Mouse (Mus musculus) NIH3T3 (cell line): ENCODE measurements at regions not wholly inside any gene's neighbourhood (a gene's known extent, or its start where the extent isn't known, plus 50 kb on each side); places are given as distances from the start of the nearest gene placed in this dataset.
A peak's percentile ranks its signal among the peaks of the same experiment; 100 is the strongest.
"Not testable (repeated sequence)": the region's sequence is repeated elsewhere in the genome, so short reads cannot be mapped to it uniquely, and the experiment has no call there.

Experiments
- DNase-seq: peaks from one replicate; pipeline ENCODE4 v3.0.0-alpha.2; 2012; ENCODE audit warnings: low read depth

GRCm38 (mm10) chr10:119099092-119099792 lies 140.6 kb downstream of the Cand1 start:
- no peak for DNase-seq

- DNase-seq: no peak
Observed at GRCm38 (mm10) chr10:119094166-119094565, 145.7 kb downstream of the Cand1 start.

- DNase-seq: no peak
Observed at GRCm38 (mm10) chr10:119087886-119088285, 152.0 kb downstream of the Cand1 start.

GRCm38 (mm10) chr10:119087071-119087665 lies 152.7 kb downstream of the Cand1 start:
- DNase-seq: no peak

GRCm38 (mm10) chr10:119086450-119086849 lies 153.4 kb downstream of the Cand1 start:
- DNase-seq: no peak

GRCm38 (mm10) chr10:119083431-119083830 lies 156.4 kb downstream of the Cand1 start:
- DNase-seq: no peak

GRCm38 (mm10) chr10:119082861-119083260 lies 157.0 kb downstream of the Cand1 start:
- DNase-seq: no peak

DNA sequence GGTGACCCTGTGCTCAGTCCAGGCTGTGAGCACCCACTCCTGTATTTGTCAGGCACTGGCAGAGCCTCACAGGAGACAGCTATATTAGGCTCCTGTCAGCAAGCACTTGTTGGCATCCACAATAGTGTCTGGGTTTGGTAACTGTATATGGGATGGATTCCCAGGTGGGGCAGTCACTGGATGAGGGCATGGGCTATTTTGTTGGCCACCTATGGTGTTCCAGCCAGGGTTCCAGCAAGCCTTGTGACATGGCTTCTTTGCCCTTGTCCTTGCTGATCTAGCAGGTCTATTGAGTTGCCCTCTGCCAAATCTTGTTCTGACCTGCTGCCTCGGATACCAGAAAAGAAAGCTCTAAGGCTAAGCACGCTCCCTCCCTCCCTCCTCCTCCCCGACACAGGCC lies 158.1 kb downstream of the Cand1 start:
- not testable (repeated sequence) for DNase-seq

DNA sequence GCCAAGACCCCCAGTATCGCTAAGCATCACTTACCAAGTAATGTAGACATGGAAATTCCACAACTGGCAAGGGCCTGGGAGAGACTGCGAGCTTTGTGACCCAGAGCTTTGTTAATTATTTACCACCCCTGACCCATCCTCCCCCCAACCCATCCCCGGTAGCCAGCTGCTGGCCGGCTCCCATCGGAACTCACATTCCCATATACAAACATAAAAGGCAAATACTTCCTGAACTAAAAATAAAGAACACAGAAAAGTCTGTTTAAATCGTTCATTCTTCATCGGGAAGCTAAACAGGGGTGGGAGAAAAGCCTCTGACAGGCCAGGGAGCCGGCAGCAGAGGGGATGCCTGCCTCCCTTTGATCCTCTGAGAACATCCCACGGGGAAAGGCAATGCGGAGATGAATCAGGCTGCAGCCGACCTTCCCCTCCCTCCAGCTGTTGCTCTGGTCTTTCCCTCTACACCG lies 163.7 kb downstream of the Cand1 start:
- DNase-seq: no peak

DNA sequence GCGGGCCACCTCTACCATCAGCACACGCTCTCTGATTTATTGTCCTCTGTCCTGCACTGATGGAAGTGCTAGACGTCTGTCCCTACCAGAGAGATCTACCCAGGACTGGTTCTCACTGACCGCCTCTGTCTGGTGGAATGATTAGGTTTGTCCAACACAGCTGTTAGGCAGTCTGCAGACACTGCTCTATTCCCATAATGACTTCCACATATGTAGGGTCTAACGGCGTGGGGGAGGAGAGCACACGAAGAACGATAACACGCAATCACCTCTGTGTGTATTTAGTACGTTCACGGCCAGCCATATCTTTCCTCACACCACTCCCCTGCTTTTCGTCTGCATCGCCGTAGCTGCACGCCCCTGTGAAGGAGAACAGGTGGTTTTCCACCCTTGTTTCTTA lies 165.0 kb downstream of the Cand1 start:
- no peak for DNase-seq

GRCm38 (mm10) chr10:119073991-119074390 lies 165.9 kb downstream of the Cand1 start:
- DNase-seq: no peak

DNA sequence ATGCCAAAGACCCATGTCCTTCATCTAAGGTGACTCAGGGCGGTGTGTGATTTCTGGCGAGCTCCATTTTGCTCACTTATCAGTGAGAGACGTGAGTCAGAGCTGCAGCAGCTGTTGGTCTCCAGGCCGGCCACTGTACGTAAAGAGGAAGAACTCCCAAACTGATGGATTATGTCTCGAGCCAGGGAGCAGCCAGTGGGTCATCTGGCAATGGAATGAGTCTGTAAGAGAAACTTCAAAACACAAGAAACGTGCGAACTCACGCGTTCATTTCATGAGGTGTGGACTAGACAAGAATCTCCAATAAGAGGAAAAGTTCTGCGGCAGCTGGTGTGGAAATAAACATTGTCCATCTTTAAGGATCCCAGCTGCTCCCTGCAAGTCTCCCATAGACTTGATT lies 170.4 kb downstream of the Cand1 start:
- DNase-seq: peak; percentile 38

DNA sequence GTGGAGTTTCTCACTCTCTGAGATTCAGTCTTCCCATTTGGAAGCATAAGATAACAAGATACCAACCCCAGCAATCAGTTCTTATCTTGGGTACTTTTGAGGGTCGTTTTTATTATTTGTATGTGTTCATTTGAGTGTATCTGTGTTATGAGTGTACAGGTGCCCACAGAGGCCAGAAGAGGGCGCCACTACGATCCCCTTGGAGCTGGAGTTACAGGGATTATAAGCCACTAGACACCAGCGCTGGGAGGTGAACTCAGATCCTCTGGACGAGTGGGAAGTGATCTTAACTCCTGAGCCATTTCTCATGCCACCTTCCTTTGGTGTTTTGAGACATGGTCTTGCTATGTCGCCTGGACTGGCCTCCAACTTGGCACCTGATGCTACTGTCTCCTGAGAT lies 172.0 kb downstream of the Cand1 start:
- no peak for DNase-seq

GRCm38 (mm10) chr10:119067366-119067765 lies 172.5 kb downstream of the Cand1 start:
- DNase-seq: no peak

DNA sequence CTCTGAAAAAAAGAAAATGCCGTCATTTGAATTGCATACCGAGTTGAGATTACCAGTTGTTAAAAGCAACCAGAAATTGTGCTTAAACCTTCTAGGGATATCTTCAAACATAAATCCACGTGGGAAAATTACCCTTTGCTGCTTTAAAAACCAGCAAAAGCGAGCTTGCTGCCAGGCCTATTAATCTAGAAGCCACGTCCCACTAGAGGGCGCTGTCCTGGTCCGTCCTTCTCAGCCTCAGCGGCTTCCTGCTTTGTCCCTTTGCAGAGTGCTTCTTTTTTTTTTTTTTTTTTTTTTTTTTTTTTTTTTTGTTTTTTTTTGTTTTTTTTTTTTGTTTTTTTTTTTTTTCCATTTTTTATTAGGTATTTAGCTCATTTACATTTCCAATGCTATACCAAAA lies 173.9 kb downstream of the Cand1 start:
- DNase-seq: peak; percentile 68

DNA sequence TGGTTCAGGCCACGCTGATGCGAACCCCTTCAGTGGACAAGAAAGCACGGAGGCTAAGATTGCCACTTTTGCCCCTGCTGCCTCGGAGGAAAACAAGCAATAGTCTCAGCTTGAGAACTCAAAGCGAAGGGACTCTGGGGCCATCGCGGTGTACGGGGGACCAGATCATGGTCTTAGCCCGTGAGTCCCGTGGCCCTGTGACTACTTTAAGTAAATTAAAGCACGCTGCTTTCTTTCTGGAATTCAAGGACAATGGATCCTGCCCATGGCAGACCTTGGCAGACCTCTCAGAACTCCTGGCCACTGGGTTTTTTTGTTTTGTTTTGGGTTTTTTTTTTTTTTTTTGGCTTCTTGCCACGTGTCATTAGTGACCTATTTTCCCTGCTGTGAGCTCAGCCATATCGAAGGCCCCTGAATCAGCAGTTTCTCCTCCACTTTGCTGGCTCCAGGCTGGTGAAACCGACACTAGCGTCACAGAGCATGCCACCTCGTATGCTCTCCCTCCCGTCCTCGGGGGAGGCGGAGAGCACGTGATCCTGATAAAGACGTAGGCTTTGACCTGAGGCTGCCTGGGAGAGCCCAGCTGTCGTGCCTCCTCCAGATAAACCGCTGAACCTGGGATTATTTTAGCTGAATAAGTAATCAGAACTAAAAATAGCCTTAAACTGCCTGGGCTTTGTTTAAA lies 174.6 kb downstream of the Cand1 start:
- no peak for DNase-seq

DNA sequence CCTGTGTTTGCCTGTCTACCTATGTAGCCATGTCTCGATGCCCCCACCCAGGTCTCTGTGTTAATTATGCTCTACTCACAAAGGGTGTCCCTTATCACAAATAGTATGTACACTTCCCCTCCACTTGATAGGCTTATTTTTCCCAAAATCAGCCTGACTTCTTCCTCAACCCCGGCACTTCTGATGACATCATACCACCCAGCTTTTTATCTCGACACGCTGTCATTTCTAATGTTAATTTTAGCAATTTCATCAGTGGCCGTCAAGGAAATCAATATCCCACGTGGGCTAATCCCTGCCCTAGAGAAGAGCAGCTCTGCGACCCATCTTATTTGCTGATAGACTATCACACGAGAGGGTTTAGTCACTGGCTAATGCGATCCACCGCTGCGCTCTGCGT lies 175.6 kb downstream of the Cand1 start:
- no peak for DNase-seq

GRCm38 (mm10) chr10:119063209-119063699 lies 176.6 kb downstream of the Cand1 start:
- DNase-seq: peak; percentile 36

- DNase-seq: peak; percentile 31
Observed at GRCm38 (mm10) chr10:119061958-119062599, 177.8 kb downstream of the Cand1 start.

DNA sequence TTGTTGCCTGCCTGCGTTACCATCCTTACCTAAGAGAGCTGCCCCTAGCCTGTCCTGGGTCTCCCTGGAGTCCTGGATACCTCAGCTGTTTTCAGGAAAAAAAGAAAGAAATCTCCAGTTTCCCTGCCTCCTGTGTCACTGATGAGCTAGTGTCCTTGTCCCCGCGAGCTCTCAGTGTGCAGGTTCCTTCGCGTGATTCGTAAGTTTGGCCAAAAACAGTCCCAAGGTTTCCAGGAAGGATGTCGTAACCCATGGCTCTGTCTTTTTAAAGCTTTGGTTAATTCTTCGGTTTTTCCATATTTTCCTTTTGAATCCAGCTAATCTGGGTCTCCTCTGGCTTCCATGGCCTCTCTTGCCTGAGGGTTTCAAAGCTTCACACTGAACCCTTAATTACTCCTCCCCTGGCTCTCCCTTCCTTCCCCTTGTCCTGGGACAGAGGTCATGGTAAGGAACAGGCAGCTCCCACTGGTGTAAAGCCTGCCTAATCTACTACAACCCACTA lies 178.5 kb downstream of the Cand1 start:
- no peak for DNase-seq

- DNase-seq: peak; percentile 22
Observed at GRCm38 (mm10) chr10:119058493-119059020, 181.3 kb downstream of the Cand1 start.

DNA sequence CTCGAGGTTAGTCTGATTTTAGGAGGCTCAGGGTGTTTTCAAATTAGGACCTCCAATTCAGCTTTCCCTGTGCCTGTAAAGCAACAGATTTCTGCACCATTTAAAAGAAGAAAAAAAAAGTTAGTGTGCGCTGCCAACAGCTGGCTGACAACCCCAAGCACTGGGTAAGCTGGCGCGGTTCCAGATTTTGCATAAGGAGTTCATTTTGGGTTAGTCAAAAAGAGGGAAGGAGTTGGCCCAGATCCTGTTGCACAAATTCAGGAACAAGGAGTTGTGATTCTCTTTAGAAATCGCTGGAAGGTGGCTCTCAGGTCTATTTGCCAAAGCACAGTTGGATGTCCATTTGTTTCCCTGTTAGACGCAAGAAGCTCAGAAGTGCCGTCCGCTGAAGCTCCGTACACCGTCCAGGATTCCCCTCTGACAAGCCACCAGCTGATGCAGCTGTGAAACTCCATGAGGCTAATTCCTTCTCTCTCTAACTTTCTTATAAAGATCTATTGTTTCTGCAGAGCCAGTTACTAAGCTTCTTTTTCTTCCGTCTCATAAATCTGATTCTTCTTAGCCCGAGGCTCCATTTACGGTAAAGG lies 184.6 kb downstream of the Cand1 start:
- peak; percentile 99 for DNase-seq
